Mouse (Mus musculus) small intestine, adult 2 months (tissue): ENCODE data around the gene Sgsm2. TPM values are rescaled to one million over a fixed set of nuclear protein-coding genes. Genes with fewer than 3 reads are reported as not detected.

ENCODE experiments used
- H3K27ac ChIP-seq: fragments of 200-500 bp; 2 replicates; pipeline ENCODE4 v1.5.1; 2012; ENCODE audit warnings: low read depth, low read length, control low read depth, inconsistent platforms; ENCODE audit not compliant: insufficient read depth
- H3K27me3 ChIP-seq: fragments of 200-500 bp; 2 replicates; pipeline ENCODE4 v1.6.1; 2012; ENCODE audit warnings: mild to moderate bottlenecking, moderate library complexity, low read length, inconsistent platforms; ENCODE audit not compliant: control insufficient read depth, insufficient read depth
- H3K36me3 ChIP-seq: fragments of 200-500 bp; 2 replicates; pipeline ENCODE4 v1.6.1; 2012; ENCODE audit warnings: mild to moderate bottlenecking, low read length, control low read depth, inconsistent platforms; ENCODE audit not compliant: control insufficient read depth, insufficient read depth
- H3K4me1 ChIP-seq: fragments of 200-500 bp; 2 replicates; pipeline ENCODE4 v1.6.1; 2012; ENCODE audit warnings: low read length, inconsistent platforms, mixed read lengths; ENCODE audit not compliant: control insufficient read depth, insufficient read depth, insufficient read length
- H3K4me3 ChIP-seq: fragments of 200-500 bp; 2 replicates; pipeline ENCODE4 v1.5.1; 2012; ENCODE audit warnings: low read depth, mild to moderate bottlenecking, control low read depth, inconsistent platforms, low read length, moderate library complexity
- CTCF ChIP-seq: fragments of 200-500 bp; IDR thresholded peaks from 2 replicates; pipeline ENCODE4 v1.5.1; 2012; ENCODE audit warnings: low read depth, mild to moderate bottlenecking, control low read depth, inconsistent platforms, low read length, moderate library complexity, mixed read lengths; ENCODE audit not compliant: insufficient replicate concordance, insufficient read length; ENCODE audit errors: extremely low read depth
- POLR2A ChIP-seq: fragments of 200-500 bp; IDR thresholded peaks from 2 replicates; pipeline ENCODE4 v1.6.1; 2012; ENCODE audit warnings: low read depth, mild to moderate bottlenecking, control low read depth, inconsistent platforms, low read length, moderate library complexity
- WGBS: fragments of 180-500 bp; shearing (Covaris S2); methylation state at CpG from one replicate; pipeline ENCODE4 v1.1.7; 2018; 5-methylcytosine and 5-hydroxymethylcytosine counted together
- polyA plus RNA-seq: library from polyadenylated mRNA; depleted of rRNA; stranded (reverse); fragments of >200 nt; gene quantifications from 2 replicates; pipeline ENCODE4 v1.2.3, GENCODE M21; 2012

Gene Sgsm2
- polyA plus RNA-seq, 1 experiment = 9.7 TPM

DNA sequence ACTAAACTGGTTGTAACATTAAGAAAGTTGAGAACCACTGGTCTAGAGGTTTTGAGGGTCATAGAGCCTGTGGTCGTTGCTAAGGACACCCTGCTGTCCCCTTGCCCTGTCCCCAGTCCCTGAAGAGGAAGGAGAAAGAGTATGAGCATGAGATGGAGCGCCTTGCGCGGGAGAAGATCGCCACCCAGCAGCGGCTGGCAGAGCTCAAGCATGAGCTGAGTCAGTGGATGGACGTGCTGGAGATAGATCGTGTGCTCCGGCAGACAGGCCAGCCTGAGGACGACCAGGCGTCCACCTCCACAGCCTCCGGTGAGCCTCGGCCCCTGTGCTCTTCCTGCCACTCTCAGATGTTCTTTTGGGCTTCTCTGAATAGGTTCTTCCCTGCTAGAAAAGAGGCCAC lies 54.8 kb downstream of the Sgsm2 start:
- TF ChIP-seq POLR2A (no peak), CTCF (no peak)
- 88% methylated on average over 13 of the region's 13 CpGs for WGBS
- Histone ChIP-seq H3K27ac (no peak overlapping the region), H3K27me3 (no peaks in the 10 kb centered on the region), H3K4me3 (no peak overlapping the region), H3K36me3 (peaks cover 14% of the 10 kb centered on the region), H3K4me1 (peaks cover 4% of the 10 kb centered on the region; the same call in 1 of the 2 replicates)

DNA sequence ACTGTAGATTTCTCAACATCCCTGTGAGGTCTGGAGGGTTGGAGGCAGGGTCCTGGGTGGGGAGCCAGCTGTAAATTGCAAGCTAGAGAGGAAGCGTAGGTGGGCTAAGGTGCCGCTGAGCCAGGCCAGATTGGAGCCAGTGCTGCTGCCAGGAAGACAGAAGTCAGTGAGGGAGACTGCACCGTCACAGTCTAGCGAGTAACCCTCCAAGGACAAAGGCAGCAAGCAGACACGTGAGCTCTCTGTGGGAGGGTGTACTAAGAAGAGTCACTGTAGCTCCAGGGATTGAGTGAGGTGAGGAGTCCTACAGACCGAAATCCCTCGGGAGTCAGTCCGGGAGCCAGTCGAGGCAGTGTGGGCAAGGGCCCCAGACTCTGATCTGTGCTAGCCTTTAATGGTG lies 55.5 kb downstream of the Sgsm2 start:
- no peaks in the 10 kb centered on the region for H3K27me3 ChIP-seq

DNA sequence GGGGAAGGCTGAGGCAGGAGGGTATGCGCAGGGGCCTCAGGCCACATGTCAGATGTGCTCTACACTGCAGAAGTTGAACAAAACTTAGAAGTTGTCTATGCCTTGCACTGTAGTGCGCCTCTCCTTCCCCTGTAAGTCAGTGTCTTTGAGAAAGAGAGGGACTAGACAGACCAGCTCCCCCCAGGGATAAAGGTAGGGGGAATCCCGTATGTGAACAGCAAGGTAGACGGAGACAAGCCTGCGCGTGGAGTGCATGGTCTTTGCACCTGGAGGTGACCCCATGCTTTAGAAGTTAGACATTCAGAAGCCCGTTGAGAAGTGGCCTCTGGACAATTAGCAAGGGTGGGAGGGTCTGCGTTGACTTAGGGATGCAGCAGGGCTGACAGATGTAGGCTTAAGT lies 56.1 kb downstream of the Sgsm2 start:
- TF ChIP-seq CTCF (no peak), POLR2A (no peak)
- H3K27me3 ChIP-seq = no peaks in the 10 kb centered on the region
- no peak overlapping the region for H3K4me3 ChIP-seq
- no peak overlapping the region for H3K27ac ChIP-seq
- peaks cover 10% of the 10 kb centered on the region for H3K4me1 ChIP-seq
- WGBS = 88% methylated on average over 8 of the region's 8 CpGs
- peaks cover 14% of the 10 kb centered on the region for H3K36me3 ChIP-seq

More for the DNA sequence above, 55.5 kb downstream of the Sgsm2 start:
- WGBS = 92% methylated on average over 9 of the region's 9 CpGs
- Histone ChIP-seq H3K4me1 (peaks cover 10% of the 10 kb centered on the region), H3K36me3 (peaks cover 14% of the 10 kb centered on the region), H3K4me3 (no peak overlapping the region), H3K27ac (no peak overlapping the region)
- TF ChIP-seq CTCF = no peak
- no peak for TF ChIP-seq POLR2A

DNA sequence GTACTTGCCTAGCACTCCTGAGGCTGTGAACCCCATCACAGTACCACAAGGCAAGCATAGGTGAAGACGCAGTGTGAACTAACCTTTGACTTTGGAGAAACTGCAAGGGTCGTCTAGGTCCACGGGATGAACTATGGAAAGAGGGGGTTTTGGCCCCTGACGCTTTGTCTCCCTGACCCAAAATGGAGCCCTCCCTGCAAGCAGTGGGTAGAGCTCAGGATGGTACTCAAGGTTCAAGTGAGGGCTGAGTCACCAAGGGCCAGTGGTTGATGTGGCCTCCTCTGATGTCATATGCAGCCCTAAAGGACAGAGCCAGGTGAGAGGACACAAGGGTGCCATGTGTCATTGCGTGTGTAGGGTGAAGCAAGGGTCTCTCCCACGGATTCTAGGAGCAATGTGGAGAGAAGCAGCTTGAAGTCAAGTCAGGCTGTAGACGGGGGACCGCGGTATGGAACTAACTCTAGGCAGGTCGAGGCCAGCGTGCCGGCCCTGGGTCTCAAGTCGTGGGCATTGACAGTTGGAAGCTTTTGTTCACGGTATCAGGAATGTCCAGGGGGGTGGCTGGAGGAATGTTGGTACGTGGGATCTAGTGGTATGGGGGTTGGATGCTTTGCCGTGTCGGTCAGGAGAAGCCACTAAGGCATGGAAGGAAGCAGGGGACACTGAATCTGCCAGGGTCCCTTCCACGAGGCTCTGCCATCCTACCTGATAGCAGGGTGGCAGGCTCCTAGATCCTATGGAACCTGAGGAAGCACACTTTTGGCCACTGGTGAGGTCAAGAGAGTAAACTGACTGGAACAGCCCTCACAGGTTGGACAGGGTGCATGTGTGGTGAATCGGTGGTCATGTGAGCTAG lies 56.8 kb downstream of the Sgsm2 start:
- Histone ChIP-seq H3K36me3 (peaks cover 14% of the 10 kb centered on the region), H3K4me1 (peaks cover 10% of the 10 kb centered on the region), H3K27me3 (no peaks in the 10 kb centered on the region), H3K27ac (no peak overlapping the region), H3K4me3 (no peak overlapping the region)
- WGBS = 94% methylated on average over 19 of the region's 19 CpGs
- 0 out of 2 replicates have a peak, but pooled peaks have one; percentile 12 for TF ChIP-seq POLR2A
- TF ChIP-seq CTCF = no peak

DNA sequence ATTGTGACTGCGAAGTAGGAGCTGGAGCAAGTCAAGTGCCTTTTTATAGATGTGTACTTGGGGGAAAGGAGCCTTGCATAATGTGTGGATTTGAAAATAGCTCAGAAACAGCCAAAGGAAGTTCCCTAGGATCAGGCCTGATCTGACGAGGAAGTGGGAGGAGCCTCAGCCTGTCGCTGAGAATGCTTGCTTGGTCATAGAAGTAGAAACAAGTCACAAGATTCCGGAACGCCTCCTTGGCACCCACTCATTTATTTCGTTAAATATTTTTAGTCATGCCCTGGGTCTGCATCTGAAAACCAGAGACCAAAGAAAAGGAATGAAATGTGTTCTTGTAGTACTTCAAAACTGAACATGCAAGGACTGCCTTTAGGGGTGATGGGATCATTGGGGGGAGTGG lies 57.9 kb downstream of the Sgsm2 start:
- no peak overlapping the region for H3K4me3 ChIP-seq
- peaks cover 19% of the 10 kb centered on the region for H3K4me1 ChIP-seq
- H3K36me3 ChIP-seq = peaks cover 11% of the 10 kb centered on the region
- WGBS = 28% methylated on average over 6 of the region's 6 CpGs
- no peak for TF ChIP-seq POLR2A
- no peak for TF ChIP-seq CTCF
- H3K27ac ChIP-seq = peak overlapping the region; percentile 17; the same call in 1 of the 2 replicates
- no peaks in the 10 kb centered on the region for H3K27me3 ChIP-seq

DNA sequence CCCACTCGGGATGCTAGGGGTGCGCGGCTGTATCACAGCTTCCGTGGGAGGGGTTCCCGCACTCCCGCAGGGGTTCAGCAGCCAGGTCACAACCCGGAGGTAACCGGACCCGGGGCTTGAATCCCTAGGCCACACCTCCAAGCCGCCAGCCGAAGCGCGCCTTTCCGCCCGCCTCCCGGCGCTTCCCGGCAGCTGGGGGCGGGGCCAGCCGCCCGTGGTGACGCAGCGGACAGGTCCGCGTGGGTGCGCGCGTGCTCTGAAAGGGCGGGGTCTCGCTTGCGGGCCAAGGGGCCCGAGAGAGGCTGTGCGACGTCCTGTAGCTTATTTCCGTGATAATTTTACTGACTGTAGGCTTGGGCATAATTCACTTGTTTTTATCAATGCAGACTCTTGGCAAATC lies 58.4 kb downstream of the Sgsm2 start:
- TF ChIP-seq POLR2A (no peak), CTCF (no peak)
- Histone ChIP-seq H3K4me1 (peaks cover 21% of the 10 kb centered on the region), H3K36me3 (peaks cover 10% of the 10 kb centered on the region), H3K27me3 (no peaks in the 10 kb centered on the region), H3K4me3 (peak overlapping the region; percentile 71), H3K27ac (peak overlapping the region; percentile 98)
- under 1% methylated on average over 35 of the region's 35 CpGs for WGBS

DNA sequence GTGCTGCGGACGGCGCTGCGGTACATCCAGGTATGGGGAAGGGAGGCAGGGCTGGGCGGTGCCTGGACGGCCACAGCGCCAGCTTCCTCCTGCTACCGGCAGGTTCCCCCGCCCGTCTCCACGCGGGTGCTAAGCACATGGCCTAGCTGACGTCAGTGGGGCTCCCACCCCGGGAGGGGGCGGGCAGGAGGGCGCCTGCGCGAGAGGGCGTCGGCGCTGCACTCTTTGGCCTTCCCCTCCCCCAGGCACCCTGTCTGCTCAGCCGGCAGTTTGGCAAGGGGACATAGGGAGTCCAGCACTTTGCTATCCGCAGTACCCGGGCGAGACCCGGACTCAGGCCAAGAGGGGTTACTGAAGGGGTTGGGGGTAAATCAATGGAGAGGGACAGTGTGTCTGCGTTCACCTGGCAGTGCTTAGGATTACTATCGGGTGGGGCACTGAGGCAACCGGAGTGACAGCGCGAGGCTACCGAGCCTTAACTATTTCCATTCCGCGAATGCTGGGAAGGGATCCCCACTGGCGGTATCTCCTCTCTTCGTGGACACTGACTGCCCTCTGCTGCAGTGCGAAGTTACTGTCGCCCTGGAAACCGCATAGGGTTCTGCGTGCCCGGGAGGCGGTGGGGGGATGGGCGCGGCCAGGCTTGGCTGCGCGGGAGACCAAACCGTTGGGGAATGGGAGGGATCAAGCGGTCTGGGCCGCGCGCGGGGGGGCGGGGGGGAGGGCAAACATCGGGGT lies 59.0 kb downstream of the Sgsm2 start:
- TF ChIP-seq CTCF (peak; percentile 18; the same call in 1 of the 2 replicates), POLR2A (no peak)
- Histone ChIP-seq H3K4me1 (peaks cover 21% of the 10 kb centered on the region), H3K27ac (peak overlapping the region; percentile 98), H3K27me3 (no peaks in the 10 kb centered on the region), H3K4me3 (peak overlapping the region; percentile 71), H3K36me3 (peaks cover 6% of the 10 kb centered on the region)
- 1% methylated on average over 54 of the region's 54 CpGs for WGBS
